Mouse (Mus musculus): ENCODE results near the gene Pm20d1. TPM values are rescaled to one million over a fixed set of nuclear protein-coding genes. Genes with fewer than 3 reads are reported as not detected.

Gene Pm20d1
- polyA plus RNA-seq, 1 experiment from 2014 or later: 3.8 TPM

DNA sequence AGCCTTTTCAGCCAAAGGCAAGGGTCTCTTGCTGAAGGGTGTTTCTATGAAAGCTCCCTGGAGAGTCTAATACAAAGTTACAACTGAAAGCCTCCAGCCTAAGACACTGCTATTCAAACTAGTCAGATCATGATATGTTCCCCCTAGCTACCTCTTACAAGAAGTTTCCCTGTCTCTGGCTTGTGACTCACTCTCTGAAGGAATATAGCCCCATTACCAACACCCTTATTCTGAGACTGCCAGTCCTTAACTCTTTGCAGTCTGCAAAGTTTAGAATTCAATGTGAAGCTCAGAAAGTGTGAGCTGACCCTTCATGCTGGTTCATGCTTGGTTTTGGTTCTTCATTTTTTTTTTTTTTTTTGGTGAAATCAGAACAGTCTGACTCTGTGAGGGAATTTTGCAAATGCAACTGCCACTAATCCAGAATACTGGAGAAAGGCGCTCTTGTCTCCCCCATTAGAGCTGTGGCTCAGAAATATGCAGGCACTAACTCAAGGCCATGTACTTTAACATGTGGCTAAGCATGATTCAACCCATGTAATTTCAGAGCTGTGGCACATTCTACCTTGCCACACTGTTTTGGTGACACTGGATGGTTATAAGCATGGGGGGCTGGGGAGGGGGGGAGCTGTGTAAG lies 25.8 kb downstream of the Pm20d1 start:
- Histone ChIP-seq H3K4me2 (replicated peaks) (no peak overlapping the region), H3K36me3 (no peaks in the 10 kb centered on the region), H3K27me3 (replicated peaks) (no peaks in the 10 kb centered on the region), H3K9ac (no peak overlapping the region), H3K9me3 (no peaks in the 10 kb centered on the region), H3K27ac (no peak overlapping the region), H3K4me1 (replicated peaks) (peaks cover 4% of the 10 kb centered on the region; the same call in 1 of the 2 replicates), H3K4me3 (replicated peaks) (no peak overlapping the region)
- 94% methylated on average over 1 of the region's 1 CpGs for WGBS
- ATAC-seq: no peak

GRCm38 (mm10) chr1:131823563-131823962 lies 26.4 kb downstream of the Pm20d1 start:
- Histone ChIP-seq H3K36me3 (no peaks in the 10 kb centered on the region), H3K4me1 (replicated peaks) (peaks cover 4% of the 10 kb centered on the region; the same call in 1 of the 2 replicates), H3K4me2 (replicated peaks) (no peak overlapping the region), H3K27me3 (replicated peaks) (no peaks in the 10 kb centered on the region), H3K9me3 (no peaks in the 10 kb centered on the region), H3K27ac (no peak overlapping the region), H3K4me3 (replicated peaks) (no peak overlapping the region), H3K9ac (no peak overlapping the region)
- ATAC-seq: no peak
- 45% methylated on average over 5 of the region's 5 CpGs for WGBS

DNA sequence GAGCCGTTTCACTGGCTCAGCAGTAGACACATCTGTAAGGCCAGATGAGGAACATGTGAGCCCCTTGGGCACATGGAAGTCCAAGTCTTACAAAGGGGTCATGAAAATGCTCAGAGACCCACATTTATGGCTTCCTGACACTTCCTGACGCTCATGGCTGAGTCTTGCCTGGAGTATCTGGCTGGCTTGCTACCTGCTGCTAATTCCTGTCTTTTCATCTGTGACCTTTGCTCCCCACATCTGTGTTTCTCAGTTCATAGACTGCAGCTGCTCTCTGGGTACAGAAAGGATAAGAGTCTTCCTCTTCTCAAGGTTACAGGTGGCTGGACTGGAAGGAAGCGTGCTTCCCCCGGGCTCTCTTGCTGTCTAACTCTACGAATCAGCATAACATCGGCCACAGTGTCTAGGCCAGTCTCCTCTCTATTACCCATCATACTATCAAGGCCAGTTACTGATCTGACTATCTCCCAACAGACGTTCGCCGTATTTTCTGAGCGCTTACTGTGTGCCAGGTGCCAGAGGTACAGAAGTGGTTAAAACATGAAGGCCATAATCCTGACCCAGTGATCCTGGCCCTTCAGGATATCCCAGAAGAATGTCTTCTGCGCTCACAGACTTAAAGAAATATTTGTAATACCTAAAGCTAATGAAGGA lies 27.5 kb downstream of the Pm20d1 start:
- H3K9me3 ChIP-seq: no peaks in the 10 kb centered on the region
- 88% methylated on average over 11 of the region's 11 CpGs for WGBS
- ATAC-seq: no peak
- no peak overlapping the region for H3K4me2 ChIP-seq (replicated peaks)
- H3K9ac ChIP-seq: no peak overlapping the region
- H3K27me3 ChIP-seq (replicated peaks): no peaks in the 10 kb centered on the region
- H3K4me3 ChIP-seq (replicated peaks): no peak overlapping the region
- H3K4me1 ChIP-seq (replicated peaks): peaks cover 9% of the 10 kb centered on the region
- no peaks in the 10 kb centered on the region for H3K36me3 ChIP-seq
- no peak overlapping the region for H3K27ac ChIP-seq

DNA sequence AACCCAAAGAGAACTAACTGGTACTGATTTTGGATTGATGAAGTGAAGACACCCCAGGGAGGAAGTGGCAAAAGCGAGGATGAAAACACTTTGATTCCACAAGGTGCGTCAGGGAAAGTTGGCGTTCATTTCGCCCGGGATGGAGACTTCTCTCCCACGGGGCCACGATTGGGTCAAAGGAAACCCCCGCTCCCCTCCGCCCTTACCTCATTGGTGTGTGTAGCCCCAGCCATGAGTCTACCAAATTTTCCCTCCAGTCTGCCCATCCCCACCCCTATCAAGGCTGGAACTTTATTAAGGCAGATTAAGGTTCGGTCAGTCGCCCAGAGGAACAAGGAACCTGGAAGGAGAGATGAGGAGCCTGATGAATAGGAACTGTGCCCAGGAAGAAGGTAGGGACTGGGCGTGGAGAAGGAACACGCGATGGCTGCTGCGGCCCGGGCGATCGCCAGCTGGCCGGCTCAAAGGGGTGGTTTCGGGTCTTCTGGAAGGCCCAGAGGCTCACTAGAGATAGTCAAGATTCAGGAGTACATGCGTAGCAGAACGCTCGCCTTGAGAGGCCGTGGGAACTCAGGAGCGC lies 30.1 kb downstream of the Pm20d1 start, which contains the start of gene Slc41a1:
Slc41a1 (plus strand) TSS at position 287 of the 580 bp plus-strand sequence.
- Histone ChIP-seq H3K9me3 (no peaks in the 10 kb centered on the region), H3K9ac (peak within 1 kb of the TSS; percentile 75), H3K27me3 (replicated peaks) (no peaks in the 10 kb centered on the region), H3K36me3 (no peaks in the 10 kb centered on the region), H3K4me2 (replicated peaks) (peak within 1 kb of the TSS; percentile 81), H3K4me3 (replicated peaks) (peak within 1 kb of the TSS; percentile 77), H3K27ac (peak within 1 kb of the TSS; percentile 76), H3K4me1 (replicated peaks) (peaks cover 9% of the 10 kb centered on the region)
- peak; percentile 75 for ATAC-seq
- WGBS: 4% methylated on average over 25 of the region's 25 CpGs

DNA sequence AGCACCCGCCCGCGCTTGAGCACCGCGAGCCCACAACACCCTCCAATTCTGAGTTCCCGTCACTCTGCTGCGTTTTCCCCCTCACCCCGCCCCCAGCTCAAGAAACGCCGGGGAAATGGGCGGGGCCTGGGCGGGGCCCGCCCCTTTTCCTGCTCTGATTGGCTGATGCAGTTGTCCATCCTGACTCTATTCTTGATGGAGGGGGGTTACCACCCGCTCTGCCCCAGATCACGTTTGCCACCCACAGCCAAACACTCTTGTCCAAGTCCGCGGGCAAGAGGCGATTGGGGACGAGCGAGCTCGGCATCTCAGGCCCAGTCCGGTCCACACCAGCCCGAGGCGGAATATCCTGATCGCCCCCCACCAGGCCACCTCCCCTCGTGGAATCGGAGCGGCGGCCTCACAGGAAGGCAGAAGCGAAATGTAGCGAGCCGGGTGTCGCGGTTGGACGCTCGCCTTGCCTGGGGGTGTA lies 30.6 kb downstream of the Pm20d1 start:
- peak overlapping the region; percentile 75 for H3K9ac ChIP-seq
- H3K36me3 ChIP-seq: no peaks in the 10 kb centered on the region
- no peaks in the 10 kb centered on the region for H3K27me3 ChIP-seq (replicated peaks)
- H3K9me3 ChIP-seq: no peaks in the 10 kb centered on the region
- H3K4me1 ChIP-seq (replicated peaks): peaks cover 9% of the 10 kb centered on the region
- H3K4me2 ChIP-seq (replicated peaks): peak overlapping the region; percentile 81
- peak overlapping the region; percentile 76 for H3K27ac ChIP-seq
- peak; percentile 98 for ATAC-seq
- peak overlapping the region; percentile 77 for H3K4me3 ChIP-seq (replicated peaks)
- 0% methylated on average over 35 of the region's 36 CpGs for whole genome bisulfite sequencing

GRCm38 (mm10) chr1:131828297-131829126 lies 31.3 kb downstream of the Pm20d1 start:
- H3K4me1 ChIP-seq (replicated peaks): peaks cover 9% of the 10 kb centered on the region
- peak overlapping the region; percentile 81 for H3K4me2 ChIP-seq (replicated peaks)
- no peaks in the 10 kb centered on the region for H3K9me3 ChIP-seq
- peak; percentile 72 for ATAC-seq
- WGBS: 2% methylated on average over 20 of the region's 22 CpGs
- no peaks in the 10 kb centered on the region for H3K27me3 ChIP-seq (replicated peaks)
- peak overlapping the region; percentile 75 for H3K9ac ChIP-seq
- H3K4me3 ChIP-seq (replicated peaks): peak overlapping the region; percentile 77
- peak overlapping the region; percentile 76 for H3K27ac ChIP-seq
- no peaks in the 10 kb centered on the region for H3K36me3 ChIP-seq

GRCm38 (mm10) chr1:131829279-131829678 lies 32.1 kb downstream of the Pm20d1 start:
- H3K4me1 ChIP-seq (replicated peaks): peaks cover 9% of the 10 kb centered on the region
- peak overlapping the region; percentile 81 for H3K4me2 ChIP-seq (replicated peaks)
- WGBS: 37% methylated on average over 5 of the region's 5 CpGs
- peak overlapping the region; percentile 77; the same call in 1 of the 2 replicates for H3K4me3 ChIP-seq (replicated peaks)
- ATAC-seq: no peak
- no peak overlapping the region for H3K27ac ChIP-seq
- no peaks in the 10 kb centered on the region for H3K27me3 ChIP-seq (replicated peaks)
- no peaks in the 10 kb centered on the region for H3K9me3 ChIP-seq
- 0 out of 2 replicates have a peak overlapping the region, but pooled peaks have one; percentile 75 for H3K9ac ChIP-seq
- no peaks in the 10 kb centered on the region for H3K36me3 ChIP-seq

DNA sequence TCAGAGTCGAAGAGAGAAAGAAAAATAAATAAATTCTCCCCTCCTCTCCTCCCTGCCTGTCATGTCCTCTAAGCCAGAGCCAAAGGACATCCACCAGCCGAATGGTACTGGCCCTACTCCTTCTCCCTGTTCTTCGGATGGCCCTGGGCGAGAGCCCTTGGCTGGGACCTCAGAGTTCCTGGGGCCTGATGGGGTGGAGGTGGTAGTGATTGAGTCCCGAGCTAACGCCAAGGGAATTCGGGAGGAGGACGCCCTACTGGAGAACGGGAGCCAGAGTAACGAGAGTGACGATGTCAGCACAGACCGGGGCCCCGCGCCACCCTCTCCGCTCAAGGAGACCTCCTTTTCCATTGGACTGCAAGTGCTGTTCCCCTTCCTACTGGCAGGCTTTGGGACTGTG lies 33.4 kb downstream of the Pm20d1 start:
- Histone ChIP-seq H3K4me2 (replicated peaks) (no peak overlapping the region), H3K4me1 (replicated peaks) (peaks cover 9% of the 10 kb centered on the region), H3K4me3 (replicated peaks) (no peak overlapping the region), H3K9me3 (no peaks in the 10 kb centered on the region), H3K9ac (no peak overlapping the region), H3K27ac (no peak overlapping the region), H3K36me3 (no peaks in the 10 kb centered on the region), H3K27me3 (replicated peaks) (no peaks in the 10 kb centered on the region)
- 90% methylated on average over 15 of the region's 15 CpGs for WGBS
- ATAC-seq: no peak

GRCm38 (mm10) chr1:131830971-131831641 lies 33.9 kb downstream of the Pm20d1 start:
- 79% methylated on average over 8 of the region's 8 CpGs for WGBS
- H3K9me3 ChIP-seq: no peaks in the 10 kb centered on the region

DNA sequence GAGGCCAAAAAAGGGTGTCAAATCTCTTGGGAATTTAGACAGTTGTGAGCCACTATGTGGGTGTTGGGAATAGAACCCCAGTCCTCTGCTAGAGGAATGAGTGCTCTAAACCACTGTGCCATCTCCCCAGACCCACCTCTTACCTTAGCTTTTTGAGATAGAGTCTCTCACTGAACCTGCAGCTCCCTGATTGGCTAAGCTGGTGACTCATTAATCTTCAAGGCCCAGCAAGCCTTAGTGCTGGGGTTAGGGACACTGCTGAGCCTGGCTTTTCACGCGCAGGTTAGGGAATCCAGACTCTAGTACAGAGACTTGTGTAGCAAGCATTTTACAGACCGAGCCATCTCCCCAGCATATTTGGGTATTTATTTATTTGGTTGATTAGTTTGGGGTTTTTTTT lies 39.9 kb downstream of the Pm20d1 start:
- no peaks in the 10 kb centered on the region for H3K4me1 ChIP-seq (replicated peaks)
- no peak overlapping the region for H3K4me3 ChIP-seq (replicated peaks)
- H3K4me2 ChIP-seq (replicated peaks): no peak overlapping the region
- no peak for ATAC-seq
- H3K27ac ChIP-seq: no peak overlapping the region
- 78% methylated on average over 3 of the region's 3 CpGs for WGBS
- H3K27me3 ChIP-seq (replicated peaks): no peaks in the 10 kb centered on the region
- H3K9ac ChIP-seq: no peak overlapping the region
- H3K9me3 ChIP-seq: no peaks in the 10 kb centered on the region
- H3K36me3 ChIP-seq: peaks cover 9% of the 10 kb centered on the region; the same call in 1 of the 2 replicates

More at GRCm38 (mm10) chr1:131830971-131831641, 33.9 kb downstream of the Pm20d1 start:
- no peak overlapping the region for H3K27ac ChIP-seq
- no peak overlapping the region for H3K4me3 ChIP-seq (replicated peaks)
- no peak overlapping the region for H3K4me2 ChIP-seq (replicated peaks)
- no peak for ATAC-seq
- H3K36me3 ChIP-seq: no peaks in the 10 kb centered on the region
- no peaks in the 10 kb centered on the region for H3K27me3 ChIP-seq (replicated peaks)
- no peak overlapping the region for H3K9ac ChIP-seq
- peaks cover 9% of the 10 kb centered on the region for H3K4me1 ChIP-seq (replicated peaks)

- Histone ChIP-seq H3K27ac (no peak overlapping the region), H3K36me3 (peaks cover 21% of the 10 kb centered on the region; the same call in 1 of the 2 replicates), H3K9me3 (no peaks in the 10 kb centered on the region), H3K27me3 (replicated peaks) (no peaks in the 10 kb centered on the region), H3K9ac (no peak overlapping the region), H3K4me3 (replicated peaks) (no peak overlapping the region), H3K4me2 (replicated peaks) (no peak overlapping the region), H3K4me1 (replicated peaks) (no peaks in the 10 kb centered on the region)
- ATAC-seq: 0 out of 2 replicates have a peak, but pooled peaks have one; percentile 58
- 75% methylated on average over 5 of the region's 5 CpGs for WGBS
Measured at GRCm38 (mm10) chr1:131838542-131838941, 41.4 kb downstream of the Pm20d1 start.
